ENCODE assay signal across 11 mouse cellular contexts in the genomic region with DNA sequence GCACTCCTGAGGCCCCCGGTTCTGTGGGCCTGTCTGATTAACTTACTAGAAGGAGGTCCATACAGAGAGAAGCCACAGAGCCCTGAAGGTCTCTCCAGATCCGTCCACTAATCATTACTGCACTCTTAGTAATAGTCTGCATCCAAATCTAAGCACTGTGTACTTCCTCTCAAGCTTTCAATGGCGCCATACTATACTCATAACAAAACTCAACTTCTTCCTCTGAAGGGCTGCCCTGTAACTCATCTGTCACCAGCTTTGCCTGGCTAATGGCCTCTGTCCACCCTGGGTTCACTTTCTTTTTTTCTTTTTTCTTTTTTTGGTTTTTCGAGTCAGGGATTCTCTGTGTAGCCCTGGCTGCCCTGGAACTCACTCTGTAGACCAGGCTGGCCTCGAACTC. TPM values are rescaled to one million over a fixed set of nuclear protein-coding genes. Genes with fewer than 3 reads are reported as not detected.
DNase-seq lines count a peak whose midpoint lies in the region; ATAC-seq lines count a peak whose summit lies in the region.
"Had no signal": no experiment of that assay in that cellular context is flagged by ENCODE, and none has a peak within 500 bp of the region (broad histone marks: within the 10 kb centered on the region; RNA-seq: fewer than 3 reads in every experiment).

No protein-coding gene starts in this region.

- H3K4me3 ChIP-seq in heart, embryonic 12.5 days, result no peak overlapping the region
- H3K4me3 ChIP-seq in embryonic facial prominence, embryonic 12.5 days, result no peak overlapping the region
- no peak overlapping the region; the same call in 1 of the 2 replicates for H3K4me3 ChIP-seq in liver, embryonic 11.5 days (ENCODE audit: low read depth, low read length)

- intact Hi-C loops in heart, postnatal 36 days (cut with DNase I), result loop anchor here (2.0 to 5.0 kb wide), 2 partner anchors 113 to 116 kb away; a partner anchor contains a TSS

- WGBS in heart, embryonic 12.5 days, result 54% methylated on average over 5 of the region's 5 CpGs
- WGBS in embryonic facial prominence, embryonic 12.5 days, result 82% methylated on average over 5 of the region's 5 CpGs
- WGBS in liver, embryonic 11.5 days, result 69% methylated on average over 5 of the region's 5 CpGs

- H3K27me3 ChIP-seq in heart, embryonic 12.5 days (replicated peaks), result no peaks in the 10 kb centered on the region
- H3K27me3 ChIP-seq in embryonic facial prominence, embryonic 12.5 days, result no peaks in the 10 kb centered on the region
- no peaks in the 10 kb centered on the region for H3K27me3 ChIP-seq in liver, embryonic 11.5 days (replicated peaks; ENCODE audit: control insufficient read depth, insufficient read depth, low read length)

- peak overlapping the region; percentile 89; the same call in 1 of the 2 replicates for H3K9ac ChIP-seq in heart, embryonic 12.5 days
- H3K9ac ChIP-seq in embryonic facial prominence, embryonic 12.5 days, result no peak overlapping the region
- H3K9ac ChIP-seq in liver, embryonic 11.5 days (ENCODE audit: low read depth, low read length), result no peak overlapping the region

- peak overlapping the region; percentile 97 for H3K4me2 ChIP-seq in heart, embryonic 12.5 days
- peak overlapping the region; percentile 94; the same call in 1 of the 2 replicates for H3K4me2 ChIP-seq in embryonic facial prominence, embryonic 12.5 days (replicated peaks)
- H3K4me2 ChIP-seq in liver, embryonic 11.5 days, result peak overlapping the region; percentile 98

- no peak for ATAC-seq in heart, embryonic 12.5 days (ENCODE audit: insufficient number of reproducible peaks, low FRiP score)
- no peak for ATAC-seq in embryonic facial prominence, embryonic 12.5 days (ENCODE audit: insufficient number of reproducible peaks, insufficient read depth, low FRiP score, low TSS enrichment)
- ATAC-seq in liver, embryonic 11.5 days (replicated peaks; ENCODE audit: low FRiP score), result no peak

- peaks cover 34% of the 10 kb centered on the region for H3K36me3 ChIP-seq in heart, embryonic 12.5 days
- H3K36me3 ChIP-seq in embryonic facial prominence, embryonic 12.5 days, result peaks cover 20% of the 10 kb centered on the region; the same call in 1 of the 2 replicates
- peaks cover 3% of the 10 kb centered on the region; the same call in 1 of the 2 replicates for H3K36me3 ChIP-seq in liver, embryonic 11.5 days (ENCODE audit: control insufficient read depth, insufficient read depth, low read length)

- peaks cover 18% of the 10 kb centered on the region for H3K4me1 ChIP-seq in heart, embryonic 12.5 days (replicated peaks)
- H3K4me1 ChIP-seq in embryonic facial prominence, embryonic 12.5 days, result peaks cover 12% of the 10 kb centered on the region
- H3K4me1 ChIP-seq in liver, embryonic 11.5 days (replicated peaks; ENCODE audit: control insufficient read depth, insufficient read depth, low read length), result peaks cover 19% of the 10 kb centered on the region

- no peak overlapping the region; the same call in 1 of the 2 replicates for H3K27ac ChIP-seq in heart, embryonic 12.5 days (ENCODE audit: poor library complexity, severe bottlenecking)
- no peak overlapping the region for H3K27ac ChIP-seq in embryonic facial prominence, embryonic 12.5 days
- H3K27ac ChIP-seq in liver, embryonic 11.5 days (ENCODE audit: low read depth, low read length), result no peak overlapping the region

- no peak for DNase-seq in heart, postnatal 36 days
- DNase-seq in 416B (ENCODE audit: low read depth), result peak; percentile 23
- DNase-seq in liver, embryonic 11.5 days (ENCODE audit: low spot score), result no peak
- no peak for DNase-seq in testis, postnatal 10 days (ENCODE audit: low spot score)
- no peak for DNase-seq in urinary bladder, postnatal 14 days (ENCODE audit: low spot score)
- DNase-seq in spleen, postnatal 10 days (ENCODE audit: low spot score in 2 of 2), result no peak
- DNase-seq: adrenal gland, postnatal 25 days; cerebellum, postnatal 36 days; layer of hippocampus, adult 9-11 months had no signal

- no peaks in the 10 kb centered on the region for H3K9me3 ChIP-seq in heart, embryonic 12.5 days (replicated peaks)
- no peaks in the 10 kb centered on the region for H3K9me3 ChIP-seq in embryonic facial prominence, embryonic 12.5 days
- H3K9me3 ChIP-seq in liver, embryonic 11.5 days (ENCODE audit: control insufficient read depth, low read length), result no peaks in the 10 kb centered on the region

RNA-seq across cellular contexts. Expression of a gene that starts 1.5 kb away (rescaled TPM):
- polyA plus RNA-seq in heart, embryonic 12.5 days (2016; fragmentation: Nextera tagmentation; extraction: Ambion mirVana), result 14.8 and 15.3 TPM in 2 replicates
- total RNA-seq in heart, postnatal 36 days (2021), result 10 to 100 TPM; 13.0 to 13.7 TPM
- polyA plus RNA-seq in embryonic facial prominence, embryonic 12.5 days (2016; fragmentation: Nextera tagmentation; extraction: Ambion mirVana), result 18.2 and 23.1 TPM in 2 replicates
- polyA plus RNA-seq in liver, embryonic 11.5 days (2014; fragmentation: Nextera tagmentation; extraction: Ambion mirVana), result 17.4 and 18.7 TPM in 2 replicates

RNA-seq across cellular contexts. Expression of a gene that starts 38.3 kb away (rescaled TPM):
- 77.6 and 77.7 TPM in 2 replicates for polyA plus RNA-seq in heart, embryonic 12.5 days (2016; fragmentation: Nextera tagmentation; extraction: Ambion mirVana)
- total RNA-seq in heart, postnatal 36 days (2021), result 100 to 1,000 TPM; 143 to 164 TPM
- 57.1 and 59.8 TPM in 2 replicates for polyA plus RNA-seq in embryonic facial prominence, embryonic 12.5 days (2016; fragmentation: Nextera tagmentation; extraction: Ambion mirVana)
- polyA plus RNA-seq in liver, embryonic 11.5 days (2014; fragmentation: Nextera tagmentation; extraction: Ambion mirVana), result 104 and 111 TPM in 2 replicates

RNA-seq across cellular contexts. Expression of a gene that starts 38.3 kb away (rescaled TPM):
- 14.8 and 16.4 TPM in 2 replicates for polyA plus RNA-seq in heart, embryonic 12.5 days (2016; fragmentation: Nextera tagmentation; extraction: Ambion mirVana)
- 10 to 100 TPM in 1 of 2 experiments, 1 to 10 TPM in 1; 9.2 to 11.0 TPM for total RNA-seq in heart, postnatal 36 days (2021)
- 23.4 and 24.1 TPM in 2 replicates for polyA plus RNA-seq in embryonic facial prominence, embryonic 12.5 days (2016; fragmentation: Nextera tagmentation; extraction: Ambion mirVana)
- 9.3 and 9.4 TPM in 2 replicates for polyA plus RNA-seq in liver, embryonic 11.5 days (2014; fragmentation: Nextera tagmentation; extraction: Ambion mirVana)

RNA-seq across cellular contexts. Expression of a gene that starts 41.1 kb away (rescaled TPM):
- 37.2 and 37.8 TPM in 2 replicates for polyA plus RNA-seq in heart, embryonic 12.5 days (2016; fragmentation: Nextera tagmentation; extraction: Ambion mirVana)
- 1 to 10 TPM; 2.8 to 3.4 TPM for total RNA-seq in heart, postnatal 36 days (2021)
- 124 and 135 TPM in 2 replicates for polyA plus RNA-seq in embryonic facial prominence, embryonic 12.5 days (2016; fragmentation: Nextera tagmentation; extraction: Ambion mirVana)
- 85.6 and 92.2 TPM in 2 replicates for polyA plus RNA-seq in liver, embryonic 11.5 days (2014; fragmentation: Nextera tagmentation; extraction: Ambion mirVana)

RNA-seq across cellular contexts. Expression of a gene that starts 48.1 kb away (rescaled TPM):
- 84.5 and 90.1 TPM in 2 replicates for polyA plus RNA-seq in heart, embryonic 12.5 days (2016; fragmentation: Nextera tagmentation; extraction: Ambion mirVana)
- total RNA-seq in heart, postnatal 36 days (2021), result 10 to 100 TPM; 72.2 to 88.2 TPM
- polyA plus RNA-seq in embryonic facial prominence, embryonic 12.5 days (2016; fragmentation: Nextera tagmentation; extraction: Ambion mirVana), result 102 and 105 TPM in 2 replicates
- polyA plus RNA-seq in liver, embryonic 11.5 days (2014; fragmentation: Nextera tagmentation; extraction: Ambion mirVana), result 66.8 and 75.9 TPM in 2 replicates
